ENCODE assay signal across 8 mouse cellular contexts in the genomic region with DNA sequence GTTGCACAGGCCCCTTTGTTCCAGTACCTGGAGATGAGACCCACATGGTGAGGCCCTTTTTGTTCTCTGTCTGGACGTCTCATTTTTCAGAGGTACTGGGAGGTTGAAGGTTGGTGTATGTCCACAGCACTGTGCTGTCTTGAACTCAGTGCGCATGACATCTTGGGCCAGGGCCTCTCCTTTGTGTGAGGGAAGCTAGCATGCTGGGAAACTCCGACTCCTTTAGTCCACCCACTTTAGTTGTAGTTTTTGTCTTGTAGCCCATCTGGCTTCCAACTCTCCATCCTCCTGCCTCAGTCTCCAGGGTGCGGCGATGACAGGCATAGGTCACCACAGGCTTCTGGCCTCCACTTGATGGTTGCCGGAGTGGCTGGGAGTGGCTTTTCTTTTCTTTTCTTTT. TPM values are rescaled to one million over a fixed set of nuclear protein-coding genes. Genes with fewer than 3 reads are reported as not detected.
DNase-seq lines count a peak whose midpoint lies in the region; ATAC-seq and TF ChIP-seq lines count a peak whose summit lies in the region.

No protein-coding gene starts in this region.

- 84% methylated on average over 6 of the region's 6 CpGs for WGBS in embryonic facial prominence, embryonic 13.5 days
- WGBS in intestine, embryonic 15.5 days = 89% methylated on average over 6 of the region's 6 CpGs
- 50% methylated on average over 6 of the region's 6 CpGs for WGBS in neural tube, embryonic 15.5 days

- ATAC-seq in embryonic facial prominence, embryonic 13.5 days (ENCODE audit: insufficient number of reproducible peaks, insufficient read depth, low FRiP score, low TSS enrichment, low read depth) = no peak
- ATAC-seq in intestine, embryonic 15.5 days = no peak
- ATAC-seq in neural tube, embryonic 15.5 days (ENCODE audit: low FRiP score) = no peak

- no peak for DNase-seq in layer of hippocampus, adult 2 months (ENCODE audit: low spot score in 2 of 2)
- no peak for DNase-seq in layer of hippocampus, adult 18-20 months (ENCODE audit: low spot score in 2 of 2)
- no peak for DNase-seq in cerebellum, postnatal 25 days
- no peak for DNase-seq in cerebellum, adult 9-11 months
- DNase-seq in spleen, postnatal 4 days (ENCODE audit: low spot score in 2 of 2) = no peak

- H3K9ac ChIP-seq in embryonic facial prominence, embryonic 13.5 days = peak overlapping the region; percentile 100; the same call in 1 of the 2 replicates
- H3K9ac ChIP-seq in intestine, embryonic 15.5 days = no peak overlapping the region
- peak overlapping the region; percentile 97 for H3K9ac ChIP-seq in neural tube, embryonic 15.5 days (replicated peaks)

- H3K36me3 ChIP-seq in embryonic facial prominence, embryonic 13.5 days = peaks cover 44% of the 10 kb centered on the region
- H3K36me3 ChIP-seq in intestine, embryonic 15.5 days = peaks cover 12% of the 10 kb centered on the region
- H3K36me3 ChIP-seq in neural tube, embryonic 15.5 days = peaks cover 21% of the 10 kb centered on the region

- TF ChIP-seq CTCF in layer of hippocampus, adult 2 months (conservative IDR thresholded peaks at IDR 0.05) = no peak

- peaks cover 4% of the 10 kb centered on the region; the same call in 1 of the 2 replicates for H3K9me3 ChIP-seq in embryonic facial prominence, embryonic 13.5 days
- H3K9me3 ChIP-seq in intestine, embryonic 15.5 days = no peaks in the 10 kb centered on the region
- no peaks in the 10 kb centered on the region for H3K9me3 ChIP-seq in neural tube, embryonic 15.5 days (replicated peaks)

- H3K4me2 ChIP-seq in embryonic facial prominence, embryonic 13.5 days = peak overlapping the region; percentile 95
- peak overlapping the region; percentile 90 for H3K4me2 ChIP-seq in intestine, embryonic 15.5 days (replicated peaks)
- H3K4me2 ChIP-seq in neural tube, embryonic 15.5 days = peak overlapping the region; percentile 97

- H3K4me3 ChIP-seq in layer of hippocampus, adult 2 months = peak overlapping the region; percentile 79
- H3K4me3 ChIP-seq in embryonic facial prominence, embryonic 13.5 days = peak overlapping the region; percentile 97
- no peak overlapping the region for H3K4me3 ChIP-seq in intestine, embryonic 15.5 days (replicated peaks)
- H3K4me3 ChIP-seq in neural tube, embryonic 15.5 days (replicated peaks) = peak overlapping the region; percentile 72

- no peaks in the 10 kb centered on the region for H3K27me3 ChIP-seq in embryonic facial prominence, embryonic 13.5 days
- no peaks in the 10 kb centered on the region for H3K27me3 ChIP-seq in intestine, embryonic 15.5 days (replicated peaks)
- H3K27me3 ChIP-seq in neural tube, embryonic 15.5 days (replicated peaks) = no peaks in the 10 kb centered on the region

- peak overlapping the region; percentile 85 for H3K27ac ChIP-seq in layer of hippocampus, adult 2 months
- H3K27ac ChIP-seq in embryonic facial prominence, embryonic 13.5 days = peak overlapping the region; percentile 94; the same call in 1 of the 2 replicates
- H3K27ac ChIP-seq in intestine, embryonic 15.5 days = 0 out of 2 replicates have a peak overlapping the region, but pooled peaks have one; percentile 91
- peak overlapping the region; percentile 94 for H3K27ac ChIP-seq in neural tube, embryonic 15.5 days (replicated peaks)

- H3K4me1 ChIP-seq in embryonic facial prominence, embryonic 13.5 days = peaks cover 42% of the 10 kb centered on the region
- peaks cover 28% of the 10 kb centered on the region for H3K4me1 ChIP-seq in intestine, embryonic 15.5 days (replicated peaks)
- H3K4me1 ChIP-seq in neural tube, embryonic 15.5 days = peaks cover 53% of the 10 kb centered on the region

RNA-seq across cellular contexts. Expression of a gene that starts 4.5 kb away (rescaled TPM):
- 100 to 1,000 TPM; 172 to 173 TPM for total RNA-seq in layer of hippocampus, adult 2 months (2021)
- 100 to 1,000 TPM; 165 to 188 TPM for total RNA-seq in layer of hippocampus, adult 18-20 months (2021)
- polyA plus RNA-seq in embryonic facial prominence, embryonic 13.5 days (2015; fragmentation: Nextera tagmentation; extraction: Ambion mirVana) = 392 and 441 TPM in 2 replicates
- 140 and 170 TPM in 2 replicates for polyA plus RNA-seq in intestine, embryonic 15.5 days (2015; fragmentation: Nextera tagmentation; extraction: Ambion mirVana)
- polyA plus RNA-seq in neural tube, embryonic 15.5 days (2015; fragmentation: Nextera tagmentation; extraction: Ambion mirVana) = 385 and 432 TPM in 2 replicates

RNA-seq across cellular contexts. Expression of a gene that starts 58.1 kb away (rescaled TPM):
- 1,000 to 10,000 TPM; 3,149 to 3,251 TPM for total RNA-seq in layer of hippocampus, adult 2 months (2021)
- 1,000 to 10,000 TPM; 3,167 to 3,215 TPM for total RNA-seq in layer of hippocampus, adult 18-20 months (2021)
- polyA plus RNA-seq in embryonic facial prominence, embryonic 13.5 days (2015; fragmentation: Nextera tagmentation; extraction: Ambion mirVana) = 14,475 and 16,597 TPM in 2 replicates
- 14,579 and 17,104 TPM in 2 replicates for polyA plus RNA-seq in intestine, embryonic 15.5 days (2015; fragmentation: Nextera tagmentation; extraction: Ambion mirVana)
- polyA plus RNA-seq in neural tube, embryonic 15.5 days (2015; fragmentation: Nextera tagmentation; extraction: Ambion mirVana) = 12,525 and 12,918 TPM in 2 replicates
